Mouse (Mus musculus) left cerebral cortex, adult 11 months (tissue): Measurements from ENCODE around the gene Rasa4.
"Not testable (repeated sequence)": the region's sequence is repeated elsewhere in the genome, so short reads cannot be mapped to it uniquely, and the experiment has no call there.

ENCODE experiments used
- DNase-seq: peaks from one replicate; pipeline ENCODE4 v3.0.0; 2022; ENCODE audit warnings: low spot score

Gene Rasa4

GRCm38 (mm10) chr5:136109042-136109441, 25.3 kb downstream of the Rasa4 start:
- DNase-seq, result no peak

GRCm38 (mm10) chr5:136113546-136113945, 29.8 kb downstream of the Rasa4 start:
- DNase-seq, result not testable (repeated sequence)

GRCm38 (mm10) chr5:136115891-136116783, 32.4 kb downstream of the Rasa4 start, which contains the start of gene Polr2j:
Gene Polr2j (plus strand): TSS chr5:136116631.
- peak; percentile 93 for DNase-seq

GRCm38 (mm10) chr5:136116784-136117112, 33.0 kb downstream of the Rasa4 start:
- no peak for DNase-seq

- DNase-seq, result no peak
Measured at GRCm38 (mm10) chr5:136122165-136122564, 38.4 kb downstream of the Rasa4 start.

GRCm38 (mm10) chr5:136135571-136136291, 52.0 kb downstream of the Rasa4 start, which contains the start of the genes Lrwd1 and Alkbh4:
Gene Lrwd1 (minus strand): TSS chr5:136136074.
Gene Alkbh4 (plus strand): TSS chr5:136136146.
- peak; percentile 92 for DNase-seq

- DNase-seq, result no peak
Measured at GRCm38 (mm10) chr5:136136292-136136990, 52.7 kb downstream of the Rasa4 start.

GRCm38 (mm10) chr5:136137658-136138274, 54.0 kb downstream of the Rasa4 start:
- DNase-seq, result no peak

- no peak for DNase-seq
Measured at GRCm38 (mm10) chr5:136139393-136139792, 55.7 kb downstream of the Rasa4 start.

- DNase-seq, result no peak
Measured at GRCm38 (mm10) chr5:136140057-136140482, 56.4 kb downstream of the Rasa4 start.

GRCm38 (mm10) chr5:136142746-136143145, 59.0 kb downstream of the Rasa4 start:
- no peak for DNase-seq

GRCm38 (mm10) chr5:136143161-136143755, 59.5 kb downstream of the Rasa4 start:
- no peak for DNase-seq

- no peak for DNase-seq
Measured at GRCm38 (mm10) chr5:136144606-136145430, 61.1 kb downstream of the Rasa4 start.

- no peak for DNase-seq
Measured at GRCm38 (mm10) chr5:136146936-136147335, 63.2 kb downstream of the Rasa4 start.

GRCm38 (mm10) chr5:136147704-136148103, 64.0 kb downstream of the Rasa4 start:
- no peak for DNase-seq

GRCm38 (mm10) chr5:136149134-136149576, 65.4 kb downstream of the Rasa4 start:
- not testable (repeated sequence) for DNase-seq

- no peak for DNase-seq
Measured at GRCm38 (mm10) chr5:136152365-136152764, 68.6 kb downstream of the Rasa4 start.

- DNase-seq, result no peak
Measured at GRCm38 (mm10) chr5:136155399-136155798, 71.7 kb downstream of the Rasa4 start.

- not testable (repeated sequence) for DNase-seq
Measured at GRCm38 (mm10) chr5:136160084-136160483, 76.4 kb downstream of the Rasa4 start.
